Mouse (Mus musculus) testis, adult 2 months (tissue): ENCODE measurements at regions not wholly inside any gene's neighbourhood (a gene's known extent, or its start where the extent isn't known, plus 50 kb on each side); places are given as distances from the start of the nearest gene placed in this dataset.
"Not testable (repeated sequence)": the region's sequence is repeated elsewhere in the genome, so short reads cannot be mapped to it uniquely, and the experiment has no call there.

ENCODE experiments used
- H3K27ac ChIP-seq: fragments of 200-500 bp; 2 replicates; pipeline ENCODE4 v1.5.1; 2012; ENCODE audit warnings: low read depth, low read length; ENCODE audit not compliant: control insufficient read depth, insufficient read depth
- H3K27me3 ChIP-seq: fragments of 200-500 bp; 2 replicates; pipeline ENCODE4 v1.6.1; 2012; ENCODE audit warnings: mild to moderate bottlenecking, low read length, moderate library complexity; ENCODE audit not compliant: control insufficient read depth, insufficient read depth
- H3K36me3 ChIP-seq: fragments of 200-500 bp; 2 replicates; pipeline ENCODE4 v1.6.1; 2012; ENCODE audit warnings: mild to moderate bottlenecking, low read length; ENCODE audit not compliant: control insufficient read depth, insufficient read depth
- H3K4me1 ChIP-seq: fragments of 200-500 bp; 2 replicates; pipeline ENCODE4 v1.6.1; 2012; ENCODE audit warnings: low read length; ENCODE audit not compliant: control insufficient read depth, insufficient read depth
- H3K4me3 ChIP-seq: fragments of 200-500 bp; 2 replicates; pipeline ENCODE4 v1.5.1; 2012; ENCODE audit warnings: low read depth, mild to moderate bottlenecking, low read length, moderate library complexity, mixed read lengths; ENCODE audit not compliant: control insufficient read depth
- CTCF ChIP-seq: fragments of 200-500 bp; IDR thresholded peaks from 2 replicates; pipeline ENCODE4 v1.5.1; 2012; ENCODE audit warnings: low read depth, mild to moderate bottlenecking, inconsistent platforms, low read length, moderate library complexity; ENCODE audit not compliant: control insufficient read depth, insufficient read depth, insufficient replicate concordance
- POLR2A ChIP-seq: fragments of 200-500 bp; IDR thresholded peaks from 2 replicates; pipeline ENCODE4 v1.6.1; 2012; ENCODE audit warnings: low read depth, mild to moderate bottlenecking, inconsistent platforms, low read length, moderate library complexity; ENCODE audit not compliant: control insufficient read depth

GRCm38 (mm10) chr5:118478120-118478768 is 82.2 kb upstream of the Med13l start:
- TF ChIP-seq POLR2A = peak; percentile 24; the same call in 1 of the 2 replicates
- TF ChIP-seq CTCF = no peak
- Histone ChIP-seq H3K27ac (no peak overlapping the region), H3K4me1 (peaks cover 11% of the 10 kb centered on the region)

GRCm38 (mm10) chr5:118480000-118480399 is 80.5 kb upstream of the Med13l start:
- Histone ChIP-seq H3K27ac (no peak overlapping the region), H3K36me3 (no peaks in the 10 kb centered on the region), H3K4me3 (no peak overlapping the region), H3K4me1 (peaks cover 14% of the 10 kb centered on the region), H3K27me3 (no peaks in the 10 kb centered on the region)
- TF ChIP-seq POLR2A (no peak), CTCF (no peak)

More at GRCm38 (mm10) chr5:118478120-118478768, 82.2 kb upstream of the Med13l start:
- Histone ChIP-seq H3K36me3 (no peaks in the 10 kb centered on the region), H3K4me3 (peak overlapping the region; percentile 60), H3K27me3 (no peaks in the 10 kb centered on the region)

GRCm38 (mm10) chr5:118480965-118481793 is 79.3 kb upstream of the Med13l start:
- no peak for TF ChIP-seq CTCF
- no peak for TF ChIP-seq POLR2A
- Histone ChIP-seq H3K4me3 (no peak overlapping the region), H3K27ac (no peak overlapping the region), H3K36me3 (no peaks in the 10 kb centered on the region), H3K27me3 (no peaks in the 10 kb centered on the region), H3K4me1 (peaks cover 14% of the 10 kb centered on the region)

- Histone ChIP-seq H3K36me3 (no peaks in the 10 kb centered on the region), H3K4me1 (peaks cover 14% of the 10 kb centered on the region), H3K27me3 (no peaks in the 10 kb centered on the region), H3K27ac (no peak overlapping the region), H3K4me3 (no peak overlapping the region)
- no peak for TF ChIP-seq CTCF
- TF ChIP-seq POLR2A = no peak
These were observed 78.8 kb upstream of the Med13l start for GRCm38 (mm10) chr5:118481794-118482049.

- no peak overlapping the region for H3K4me3 ChIP-seq
- H3K27ac ChIP-seq = no peak overlapping the region
- H3K36me3 ChIP-seq = no peaks in the 10 kb centered on the region
- H3K27me3 ChIP-seq = no peaks in the 10 kb centered on the region
- TF ChIP-seq POLR2A = no peak
- peaks cover 12% of the 10 kb centered on the region for H3K4me1 ChIP-seq
These were observed 77.9 kb upstream of the Med13l start for GRCm38 (mm10) chr5:118482598-118482997.

- H3K4me1 ChIP-seq = peaks cover 11% of the 10 kb centered on the region
- H3K4me3 ChIP-seq = no peak overlapping the region
- no peak for TF ChIP-seq CTCF
- no peak for TF ChIP-seq POLR2A
- no peak overlapping the region for H3K27ac ChIP-seq
- no peaks in the 10 kb centered on the region for H3K36me3 ChIP-seq
- no peaks in the 10 kb centered on the region for H3K27me3 ChIP-seq
These were observed 77.5 kb upstream of the Med13l start for GRCm38 (mm10) chr5:118483001-118483400.

GRCm38 (mm10) chr5:118483532-118483931 is 76.9 kb upstream of the Med13l start:
- peaks cover 8% of the 10 kb centered on the region; the same call in 1 of the 2 replicates for H3K4me1 ChIP-seq
- no peak for TF ChIP-seq POLR2A
- TF ChIP-seq CTCF = no peak
- no peak overlapping the region for H3K27ac ChIP-seq
- no peak overlapping the region for H3K4me3 ChIP-seq
- H3K27me3 ChIP-seq = no peaks in the 10 kb centered on the region
- no peaks in the 10 kb centered on the region for H3K36me3 ChIP-seq

- TF ChIP-seq CTCF = no peak
- TF ChIP-seq POLR2A = no peak
- Histone ChIP-seq H3K4me3 (no peak overlapping the region), H3K27me3 (no peaks in the 10 kb centered on the region), H3K4me1 (peaks cover 8% of the 10 kb centered on the region; the same call in 1 of the 2 replicates), H3K27ac (no peak overlapping the region), H3K36me3 (no peaks in the 10 kb centered on the region)
These were observed 75.3 kb upstream of the Med13l start for GRCm38 (mm10) chr5:118485191-118485590.

- not testable (repeated sequence) for H3K4me1 ChIP-seq, H3K36me3 ChIP-seq, H3K4me3 ChIP-seq, H3K27me3 ChIP-seq, H3K27ac ChIP-seq
These were observed 68.0 kb upstream of the Med13l start for GRCm38 (mm10) chr5:118492522-118492921.
